Mouse (Mus musculus) heart, embryonic 10.5 days (tissue): ENCODE measurements around the gene Ddn. TPM values are rescaled to one million over a fixed set of nuclear protein-coding genes. Genes with fewer than 3 reads are reported as not detected.

ENCODE experiments used
- DNase-seq: peaks from one replicate; pipeline ENCODE4 v3.0.0-alpha.2; 2017; ENCODE audit warnings: low spot score
- H3K27ac ChIP-seq: fragments of 300-500 bp; sonication (generic); 2 replicates; pipeline ENCODE4 v1.5.1; 2016; ENCODE audit warnings: mild to moderate bottlenecking
- H3K27me3 ChIP-seq: fragments of 300-500 bp; sonication (generic); 2 replicates; pipeline ENCODE4 v1.6.1; 2016; ENCODE audit warnings: mild to moderate bottlenecking; ENCODE audit not compliant: poor library complexity, insufficient read depth, severe bottlenecking
- H3K36me3 ChIP-seq: fragments of 300-500 bp; sonication (generic); 2 replicates; pipeline ENCODE4 v1.6.1; 2016; ENCODE audit warnings: mild to moderate bottlenecking, moderate library complexity
- H3K4me1 ChIP-seq: fragments of 300-500 bp; sonication (generic); 2 replicates; pipeline ENCODE4 v1.6.1; 2016; ENCODE audit warnings: mild to moderate bottlenecking
- H3K4me3 ChIP-seq: fragments of 300-500 bp; sonication (generic); 2 replicates; pipeline ENCODE4 v1.5.1; 2016; ENCODE audit warnings: mild to moderate bottlenecking, moderate library complexity
- H3K9me3 ChIP-seq: fragments of 300-500 bp; sonication (generic); 2 replicates; pipeline ENCODE4 v1.6.1; 2016; ENCODE audit warnings: mild to moderate bottlenecking, moderate library complexity
- WGBS: fragments of 180-500 bp; shearing (Covaris S2); methylation state at CpG from one replicate; pipeline ENCODE4 v1.1.7; 2016; 5-methylcytosine and 5-hydroxymethylcytosine counted together
- polyA plus RNA-seq: library from polyadenylated mRNA; unstranded; fragments of >200 nt; fragmentation: Nextera tagmentation; extraction: Ambion mirVana; gene quantifications from 2 replicates; pipeline ENCODE4 v1.2.1, GENCODE M21; 2016

The Ddn gene
- polyA plus RNA-seq, 1 experiment from 2014 or later, result not detected

- 93% methylated on average over 30 of the region's 30 CpGs for WGBS
- Histone ChIP-seq H3K36me3 (peaks cover 100% of the 10 kb centered on the region), H3K27me3 (no peaks in the 10 kb centered on the region), H3K4me3 (no peak overlapping the region), H3K4me1 (peaks cover 9% of the 10 kb centered on the region), H3K9me3 (no peaks in the 10 kb centered on the region), H3K27ac (no peak overlapping the region)
- DNase-seq, result no peak
Observed at GRCm38 (mm10) chr15:98839671-98840585, 30.6 kb upstream of the Ddn start.

GRCm38 (mm10) chr15:98839161-98839560 lies 29.9 kb upstream of the Ddn start:
- Histone ChIP-seq H3K4me3 (no peak overlapping the region), H3K36me3 (peaks cover 100% of the 10 kb centered on the region), H3K9me3 (no peaks in the 10 kb centered on the region), H3K27me3 (no peaks in the 10 kb centered on the region), H3K27ac (no peak overlapping the region), H3K4me1 (peaks cover 11% of the 10 kb centered on the region)
- WGBS, result 97% methylated on average over 14 of the region's 14 CpGs
- DNase-seq, result no peak

GRCm38 (mm10) chr15:98837743-98838103 lies 28.4 kb upstream of the Ddn start:
- 77% methylated on average over 4 of the region's 4 CpGs for WGBS
- Histone ChIP-seq H3K4me3 (no peak overlapping the region), H3K36me3 (peaks cover 100% of the 10 kb centered on the region), H3K27me3 (no peaks in the 10 kb centered on the region), H3K27ac (no peak overlapping the region), H3K9me3 (no peaks in the 10 kb centered on the region), H3K4me1 (peaks cover 24% of the 10 kb centered on the region)
- no peak for DNase-seq

GRCm38 (mm10) chr15:98837006-98837742 lies 27.9 kb upstream of the Ddn start:
- Histone ChIP-seq H3K27ac (no peak overlapping the region), H3K36me3 (peaks cover 97% of the 10 kb centered on the region), H3K9me3 (no peaks in the 10 kb centered on the region), H3K27me3 (no peaks in the 10 kb centered on the region), H3K4me3 (no peak overlapping the region), H3K4me1 (peaks cover 27% of the 10 kb centered on the region)
- peak; percentile 85 for DNase-seq
- 90% methylated on average over 21 of the region's 21 CpGs for WGBS

GRCm38 (mm10) chr15:98835291-98835690 lies 26.0 kb upstream of the Ddn start:
- H3K4me1 ChIP-seq, result peaks cover 27% of the 10 kb centered on the region
- WGBS, result 82% methylated on average over 14 of the region's 14 CpGs
- DNase-seq, result no peak
- H3K4me3 ChIP-seq, result no peak overlapping the region
- H3K36me3 ChIP-seq, result peaks cover 79% of the 10 kb centered on the region
- H3K27ac ChIP-seq, result no peak overlapping the region
- no peaks in the 10 kb centered on the region for H3K9me3 ChIP-seq
- no peaks in the 10 kb centered on the region for H3K27me3 ChIP-seq

- Histone ChIP-seq H3K4me1 (peaks cover 35% of the 10 kb centered on the region), H3K27me3 (no peaks in the 10 kb centered on the region), H3K27ac (no peak overlapping the region), H3K4me3 (no peak overlapping the region), H3K9me3 (no peaks in the 10 kb centered on the region), H3K36me3 (peaks cover 66% of the 10 kb centered on the region)
- DNase-seq, result no peak
- 84% methylated on average over 13 of the region's 13 CpGs for WGBS
Observed at GRCm38 (mm10) chr15:98834059-98834458, 24.8 kb upstream of the Ddn start.

GRCm38 (mm10) chr15:98833281-98833680 lies 24.0 kb upstream of the Ddn start:
- peak; percentile 75 for DNase-seq
- 85% methylated on average over 11 of the region's 11 CpGs for WGBS
- peaks cover 38% of the 10 kb centered on the region for H3K4me1 ChIP-seq
- no peak overlapping the region for H3K27ac ChIP-seq
- H3K27me3 ChIP-seq, result no peaks in the 10 kb centered on the region
- no peaks in the 10 kb centered on the region for H3K9me3 ChIP-seq
- H3K36me3 ChIP-seq, result peaks cover 59% of the 10 kb centered on the region
- H3K4me3 ChIP-seq, result no peak overlapping the region

GRCm38 (mm10) chr15:98832161-98833058 lies 23.1 kb upstream of the Ddn start:
- peak overlapping the region; percentile 89; the same call in 1 of the 2 replicates for H3K4me3 ChIP-seq
- H3K9me3 ChIP-seq, result no peaks in the 10 kb centered on the region
- peak overlapping the region; percentile 96 for H3K27ac ChIP-seq
- H3K27me3 ChIP-seq, result no peaks in the 10 kb centered on the region
- peak; percentile 80 for DNase-seq
- WGBS, result 50% methylated on average over 12 of the region's 12 CpGs
- H3K4me1 ChIP-seq, result peaks cover 38% of the 10 kb centered on the region
- peaks cover 56% of the 10 kb centered on the region for H3K36me3 ChIP-seq

- H3K9me3 ChIP-seq, result no peaks in the 10 kb centered on the region
- H3K36me3 ChIP-seq, result peaks cover 49% of the 10 kb centered on the region
- H3K4me3 ChIP-seq, result peak overlapping the region; percentile 89
- no peak for DNase-seq
- H3K4me1 ChIP-seq, result peaks cover 41% of the 10 kb centered on the region
- no peaks in the 10 kb centered on the region for H3K27me3 ChIP-seq
- peak overlapping the region; percentile 96 for H3K27ac ChIP-seq
- WGBS, result 17% methylated on average over 9 of the region's 9 CpGs
Observed at GRCm38 (mm10) chr15:98831684-98832035, 22.4 kb upstream of the Ddn start.

- peak; percentile 97 for DNase-seq
- H3K36me3 ChIP-seq, result peaks cover 42% of the 10 kb centered on the region
- H3K4me1 ChIP-seq, result peaks cover 41% of the 10 kb centered on the region
- under 1% methylated on average over 65 of the region's 66 CpGs for WGBS
- peak within 1 kb of the TSS; percentile 89 for H3K4me3 ChIP-seq
- no peaks in the 10 kb centered on the region for H3K9me3 ChIP-seq
- H3K27me3 ChIP-seq, result no peaks in the 10 kb centered on the region
- H3K27ac ChIP-seq, result peak within 1 kb of the TSS; percentile 96
Observed at GRCm38 (mm10) chr15:98830736-98831683, 21.7 kb upstream of the Ddn start, which contains the start of gene Prkag1. Gene Prkag1, minus strand, starts transcription at chr15:98831521.

GRCm38 (mm10) chr15:98827611-98828011 lies 18.3 kb upstream of the Ddn start:
- Histone ChIP-seq H3K4me1 (peaks cover 16% of the 10 kb centered on the region), H3K9me3 (no peaks in the 10 kb centered on the region), H3K27me3 (no peaks in the 10 kb centered on the region), H3K4me3 (no peak overlapping the region), H3K27ac (no peak overlapping the region), H3K36me3 (peaks cover 40% of the 10 kb centered on the region)
- WGBS, result 73% methylated on average over 7 of the region's 7 CpGs
- no peak for DNase-seq
